ENCODE assay signal across 9 mouse cellular contexts in the genomic region with DNA sequence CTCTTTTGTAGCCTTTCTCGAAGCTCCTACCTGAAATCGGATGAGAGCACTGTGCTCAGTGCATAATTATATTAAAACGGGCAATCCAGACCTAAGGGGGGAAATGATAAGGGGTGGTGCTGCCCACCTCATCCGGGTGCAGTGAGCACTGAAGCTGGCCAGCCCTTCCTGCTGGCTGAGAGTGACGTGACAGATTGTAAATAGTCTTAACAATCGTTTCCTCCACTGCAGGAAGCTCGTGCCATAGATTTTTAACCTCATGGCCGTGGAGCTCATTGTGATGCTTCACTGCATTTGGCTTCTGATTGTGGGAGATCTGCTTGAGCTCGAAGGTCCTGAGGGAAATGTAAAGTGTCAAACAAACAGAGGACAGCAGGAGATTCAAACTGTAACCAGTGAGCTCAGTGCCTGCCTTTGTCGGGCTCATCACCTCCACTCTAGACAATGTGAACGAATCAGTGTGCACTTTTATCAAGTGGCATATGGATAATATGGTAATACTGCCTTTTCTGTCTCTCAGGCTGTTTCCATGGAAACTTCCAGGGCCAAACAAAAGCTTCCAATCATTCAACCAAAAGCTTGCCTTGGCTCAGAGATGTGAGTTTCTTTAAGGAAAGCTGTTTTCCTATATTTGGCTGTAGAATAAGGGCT. TPM values are rescaled to one million over a fixed set of nuclear protein-coding genes. Genes with fewer than 3 reads are reported as not detected.
DNase-seq lines count a peak whose midpoint lies in the region; ATAC-seq and TF ChIP-seq lines count a peak whose summit lies in the region.
"Had no signal": no experiment of that assay in that cellular context is flagged by ENCODE, and none has a peak within 500 bp of the region (broad histone marks: within the 10 kb centered on the region; RNA-seq: fewer than 3 reads in every experiment).

No protein-coding gene starts in this region.

- peak; percentile 64 for ATAC-seq in heart, embryonic 12.5 days (ENCODE audit: insufficient number of reproducible peaks, low FRiP score)
- no peak for ATAC-seq in kidney, embryonic 15.5 days (replicated peaks; ENCODE audit: low FRiP score)
- peak; percentile 84 for ATAC-seq in midbrain, embryonic 15.5 days (replicated peaks)
- ATAC-seq in megakaryocyte, adult 5-6 weeks (ENCODE audit: poor library complexity, severe bottlenecking): no peak

- no peak overlapping the region for H3K9ac ChIP-seq in heart, embryonic 12.5 days
- H3K9ac ChIP-seq in kidney, embryonic 15.5 days: no peak overlapping the region
- H3K9ac ChIP-seq in midbrain, embryonic 15.5 days: no peak overlapping the region

- no peaks in the 10 kb centered on the region for H3K27me3 ChIP-seq in heart, embryonic 12.5 days (replicated peaks)
- no peaks in the 10 kb centered on the region for H3K27me3 ChIP-seq in kidney, embryonic 15.5 days
- no peaks in the 10 kb centered on the region for H3K27me3 ChIP-seq in midbrain, embryonic 15.5 days (replicated peaks)
- no peaks in the 10 kb centered on the region for H3K27me3 ChIP-seq in thymus, adult 2 months (ENCODE audit: control insufficient read depth, insufficient read depth, low read length)

- no peak for TF ChIP-seq CTCF in thymus, adult 2 months (IDR thresholded peaks at IDR 0.05; ENCODE audit: borderline replicate concordance, control insufficient read depth, extremely low read depth, insufficient read depth, low read length, poor library complexity)

- no peaks in the 10 kb centered on the region for H3K9me3 ChIP-seq in heart, embryonic 12.5 days (replicated peaks)
- no peaks in the 10 kb centered on the region for H3K9me3 ChIP-seq in kidney, embryonic 15.5 days (replicated peaks)
- H3K9me3 ChIP-seq in midbrain, embryonic 15.5 days: no peaks in the 10 kb centered on the region

- 58% methylated on average over 11 of the region's 11 CpGs for WGBS in heart, embryonic 12.5 days
- 35% methylated on average over 11 of the region's 11 CpGs for WGBS in kidney, embryonic 15.5 days
- WGBS in midbrain, embryonic 15.5 days: 9% methylated on average over 11 of the region's 11 CpGs
- 64% methylated on average over 11 of the region's 11 CpGs for WGBS in thymus, adult 2 months

- H3K27ac ChIP-seq in heart, embryonic 12.5 days (ENCODE audit: poor library complexity, severe bottlenecking): no peak overlapping the region
- peak overlapping the region; percentile 64 for H3K27ac ChIP-seq in kidney, embryonic 15.5 days
- H3K27ac ChIP-seq in midbrain, embryonic 15.5 days: peak overlapping the region; percentile 80
- no peak overlapping the region; the same call in 1 of the 2 replicates for H3K27ac ChIP-seq in thymus, adult 2 months (ENCODE audit: control insufficient read depth, insufficient read depth, low read length)

- DNase-seq in heart, adult 8-10 months (ENCODE audit: low spot score): no peak
- DNase-seq in embryo, embryonic 11 days: peak; percentile 46
- DNase-seq in cerebellum, adult 11-12 months: no peak
- DNase-seq in thymus, adult 2 months: no peak
- DNase-seq: adrenal gland, postnatal 25 days had no signal

- H3K36me3 ChIP-seq in heart, embryonic 12.5 days: peaks cover 50% of the 10 kb centered on the region
- peaks cover 58% of the 10 kb centered on the region for H3K36me3 ChIP-seq in kidney, embryonic 15.5 days
- peaks cover 19% of the 10 kb centered on the region for H3K36me3 ChIP-seq in midbrain, embryonic 15.5 days (replicated peaks)
- peaks cover 21% of the 10 kb centered on the region for H3K36me3 ChIP-seq in thymus, adult 2 months (ENCODE audit: control insufficient read depth, insufficient read depth, low read length)

- no peak overlapping the region for H3K4me2 ChIP-seq in heart, embryonic 12.5 days
- H3K4me2 ChIP-seq in kidney, embryonic 15.5 days: no peak overlapping the region
- no peak overlapping the region for H3K4me2 ChIP-seq in midbrain, embryonic 15.5 days

- H3K4me1 ChIP-seq in heart, embryonic 12.5 days (replicated peaks): peaks cover 5% of the 10 kb centered on the region
- H3K4me1 ChIP-seq in kidney, embryonic 15.5 days: peaks cover 6% of the 10 kb centered on the region; the same call in 1 of the 2 replicates
- peaks cover 20% of the 10 kb centered on the region for H3K4me1 ChIP-seq in midbrain, embryonic 15.5 days
- H3K4me1 ChIP-seq in thymus, adult 2 months (replicated peaks; ENCODE audit: control insufficient read depth, insufficient read depth, low read length): no peaks in the 10 kb centered on the region

- H3K4me3 ChIP-seq in heart, embryonic 12.5 days: no peak overlapping the region
- no peak overlapping the region for H3K4me3 ChIP-seq in kidney, embryonic 15.5 days (replicated peaks)
- no peak overlapping the region for H3K4me3 ChIP-seq in midbrain, embryonic 15.5 days
- no peak overlapping the region for H3K4me3 ChIP-seq in thymus, adult 2 months (ENCODE audit: control insufficient read depth, insufficient read depth, low read length)

- TF ChIP-seq POLR2A in thymus, adult 2 months (IDR thresholded peaks at IDR 0.05; ENCODE audit: control insufficient read depth, extremely low read depth, insufficient read depth, low read length, poor library complexity): no peak

RNA-seq across cellular contexts. Expression of a gene that starts 13.0 kb away (rescaled TPM):
- polyA plus RNA-seq in heart, embryonic 12.5 days (2016; fragmentation: Nextera tagmentation; extraction: Ambion mirVana): 31.2 and 33.5 TPM in 2 replicates
- 10 to 100 TPM in 3 of 4 experiments, 1 to 10 TPM in 1; 9.7 to 13.1 (median 11.2) TPM for total RNA-seq in heart, adult 8-10 months (2022)
- polyA plus RNA-seq in kidney, embryonic 15.5 days (2015; fragmentation: Nextera tagmentation; extraction: Ambion mirVana): 46.6 and 50.0 TPM in 2 replicates
- polyA plus RNA-seq in midbrain, embryonic 15.5 days (2015; fragmentation: Nextera tagmentation; extraction: Ambion mirVana): 57.5 and 64.8 TPM in 2 replicates
- 39.9 and 47.9 TPM in 2 replicates for total RNA-seq in megakaryocyte, adult 5-6 weeks (2015)
- total RNA-seq in megakaryocyte, adult 5-6 weeks (2017): 36.4 and 45.1 TPM in 2 replicates
- 18.9 and 20.6 TPM in 2 replicates for polyA plus RNA-seq in thymus, adult 2 months (2012; rRNA removed)

RNA-seq across cellular contexts. Expression of a gene that starts 13.0 kb away (rescaled TPM):
- 67.8 and 69.4 TPM in 2 replicates for polyA plus RNA-seq in heart, embryonic 12.5 days (2016; fragmentation: Nextera tagmentation; extraction: Ambion mirVana)
- total RNA-seq in heart, adult 8-10 months (2022): 10 to 100 TPM; 42.2 to 45.8 (median 44.2) TPM
- polyA plus RNA-seq in kidney, embryonic 15.5 days (2015; fragmentation: Nextera tagmentation; extraction: Ambion mirVana): 81.7 and 84.0 TPM in 2 replicates
- 93.0 and 94.3 TPM in 2 replicates for polyA plus RNA-seq in midbrain, embryonic 15.5 days (2015; fragmentation: Nextera tagmentation; extraction: Ambion mirVana)
- 40.8 and 43.6 TPM in 2 replicates for total RNA-seq in megakaryocyte, adult 5-6 weeks (2015)
- 32.6 and 40.0 TPM in 2 replicates for total RNA-seq in megakaryocyte, adult 5-6 weeks (2017)
- 33.4 and 40.2 TPM in 2 replicates for polyA plus RNA-seq in thymus, adult 2 months (2012; rRNA removed)

Comparison
In these comparisons a context has a peak if more than half of its experiments do, and no peak if none do; other contexts are left out.
1. ATAC-seq: peak in heart, embryonic 12.5 days (single experiment) and midbrain, embryonic 15.5 days (single experiment); none in kidney, embryonic 15.5 days (single experiment) and megakaryocyte, adult 5-6 weeks (single experiment).
2. H3K27ac ChIP-seq: peak in kidney, embryonic 15.5 days (single experiment) and midbrain, embryonic 15.5 days (single experiment); none in heart, embryonic 12.5 days (single experiment) and thymus, adult 2 months (single experiment).